Mouse (Mus musculus) heart, embryonic 12.5 days (tissue): ENCODE data around the gene Tenm4. TPM values are rescaled to one million over a fixed set of nuclear protein-coding genes. Genes with fewer than 3 reads are reported as not detected.

ENCODE experiments used
- ATAC-seq: fragments of 200-750 bp; cut with Nextera tagmentation; 2 replicates; pipeline ENCODE4 v1.8.0; 2017; ENCODE audit warnings: moderate TSS enrichment, moderate library complexity; ENCODE audit not compliant: insufficient number of reproducible peaks, low FRiP score
- H3K27ac ChIP-seq: fragments of 300-500 bp; sonication (generic); 2 replicates; pipeline ENCODE4 v1.5.1; 2016; ENCODE audit warnings: mild to moderate bottlenecking, moderate library complexity; ENCODE audit not compliant: poor library complexity, severe bottlenecking
- H3K27me3 ChIP-seq: fragments of 300-500 bp; sonication (generic); replicated peaks from 2 replicates; pipeline ENCODE4 v1.6.1; 2016; ENCODE audit warnings: mild to moderate bottlenecking, moderate library complexity
- H3K36me3 ChIP-seq: fragments of 300-500 bp; sonication (generic); 2 replicates; pipeline ENCODE4 v1.6.1; 2016; ENCODE audit warnings: mild to moderate bottlenecking, moderate library complexity
- H3K4me1 ChIP-seq: fragments of 300-500 bp; sonication (generic); replicated peaks from 2 replicates; pipeline ENCODE4 v1.6.1; 2016; ENCODE audit warnings: mild to moderate bottlenecking
- H3K4me2 ChIP-seq: fragments of 300-500 bp; sonication (generic); 2 replicates; pipeline ENCODE4 v1.6.1; 2016; ENCODE audit warnings: mild to moderate bottlenecking, moderate library complexity
- H3K4me3 ChIP-seq: fragments of 300-500 bp; sonication (generic); 2 replicates; pipeline ENCODE4 v1.5.1; 2016; ENCODE audit warnings: mild to moderate bottlenecking
- H3K9ac ChIP-seq: fragments of 300-500 bp; sonication (generic); 2 replicates; pipeline ENCODE4 v1.6.1; 2016; ENCODE audit warnings: mild to moderate bottlenecking, moderate library complexity
- H3K9me3 ChIP-seq: fragments of 300-500 bp; sonication (generic); replicated peaks from 2 replicates; pipeline ENCODE4 v1.6.1; 2016; ENCODE audit warnings: mild to moderate bottlenecking, moderate library complexity
- WGBS: fragments of 180-500 bp; shearing (Covaris S2); methylation state at CpG from one replicate; pipeline ENCODE4 v1.1.7; 2016; 5-methylcytosine and 5-hydroxymethylcytosine counted together
- polyA plus RNA-seq: library from polyadenylated mRNA; unstranded; fragments of >200 nt; fragmentation: Nextera tagmentation; extraction: Ambion mirVana; gene quantifications from 2 replicates; pipeline ENCODE4 v1.2.1, GENCODE M21; 2016

Gene Tenm4
- polyA plus RNA-seq, 1 experiment from 2014 or later = 10.2 TPM

DNA sequence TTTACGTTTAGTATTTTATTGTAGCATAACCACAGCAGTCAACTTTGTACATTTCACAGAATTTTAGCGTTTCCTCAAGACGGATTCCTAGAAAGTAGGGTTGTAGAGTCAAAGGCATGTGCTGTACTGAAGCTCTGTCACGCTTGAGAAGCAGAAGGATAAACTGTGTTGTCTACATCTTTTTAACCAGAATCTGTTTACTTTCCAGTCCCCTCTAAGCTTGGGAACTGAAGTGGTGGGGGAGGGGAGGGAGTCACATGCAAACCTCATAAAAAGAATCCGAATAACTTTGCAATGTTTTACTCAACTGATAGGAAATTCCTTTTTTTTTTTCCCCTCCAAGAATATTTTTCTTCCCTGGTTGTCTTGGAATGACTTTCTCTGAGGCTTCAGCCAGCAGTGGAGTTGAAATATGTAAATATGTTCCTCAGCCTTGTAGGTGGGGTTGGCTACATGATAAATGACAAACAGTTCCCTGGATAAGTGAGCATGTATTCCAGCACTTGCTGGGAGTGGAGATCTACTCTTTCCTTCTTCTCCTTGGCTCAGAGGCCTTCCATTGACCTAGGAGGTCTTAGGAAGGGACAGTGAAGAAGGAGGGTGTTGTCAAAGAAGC, 45.0 kb downstream of the Tenm4 start:
- 73% methylated on average over 5 of the region's 5 CpGs for WGBS
- Histone ChIP-seq H3K4me2 (no peak overlapping the region), H3K27ac (no peak overlapping the region), H3K27me3 (peaks cover 17% of the 10 kb centered on the region), H3K9me3 (no peaks in the 10 kb centered on the region), H3K4me1 (peaks cover 15% of the 10 kb centered on the region), H3K9ac (no peak overlapping the region), H3K4me3 (no peak overlapping the region), H3K36me3 (no peaks in the 10 kb centered on the region)
- ATAC-seq = no peak

DNA sequence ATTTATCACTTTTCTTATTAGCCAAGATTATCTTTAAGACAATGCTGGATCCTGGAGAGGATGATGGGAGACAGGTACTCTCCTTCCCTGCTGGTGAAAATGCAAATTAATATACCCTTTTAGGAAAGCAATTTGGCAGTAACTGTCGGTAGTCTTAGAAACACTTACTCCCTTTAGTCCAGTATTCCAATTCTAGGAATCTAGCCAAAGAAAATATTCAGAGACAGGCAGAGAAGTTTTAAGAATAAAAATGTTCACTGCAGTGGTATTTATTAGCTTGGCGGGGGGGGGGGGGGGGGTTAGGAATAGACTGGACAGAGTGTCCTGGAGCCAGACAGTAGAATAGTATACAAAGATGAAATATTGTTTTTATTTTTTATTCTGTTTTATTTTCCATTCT, 48.3 kb downstream of the Tenm4 start:
- Histone ChIP-seq H3K9ac (no peak overlapping the region), H3K4me2 (no peak overlapping the region), H3K27me3 (peaks cover 10% of the 10 kb centered on the region), H3K9me3 (no peaks in the 10 kb centered on the region), H3K27ac (no peak overlapping the region), H3K36me3 (no peaks in the 10 kb centered on the region), H3K4me3 (no peak overlapping the region), H3K4me1 (no peaks in the 10 kb centered on the region)
- 39% methylated on average over 2 of the region's 2 CpGs for WGBS
- no peak for ATAC-seq

DNA sequence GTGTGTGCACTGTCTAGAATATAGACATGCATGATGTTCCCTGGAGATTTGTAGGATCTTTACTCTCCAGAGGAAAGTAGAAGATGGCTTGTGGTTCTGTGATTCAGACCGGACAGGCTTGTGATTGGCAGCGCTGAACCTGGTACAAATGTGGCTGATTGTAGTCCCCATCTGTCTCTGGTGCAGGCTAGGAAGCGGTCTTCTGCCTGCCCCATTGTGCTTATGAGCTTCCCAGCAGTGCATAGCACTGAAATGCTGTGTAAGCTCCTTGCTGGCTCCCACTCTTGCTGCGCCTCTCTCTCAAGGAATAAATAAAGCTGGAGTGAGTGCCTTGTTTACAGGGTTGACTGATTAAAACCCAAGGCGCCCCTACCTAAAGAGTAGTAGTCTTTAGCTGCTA, 49.6 kb downstream of the Tenm4 start:
- 73% methylated on average over 5 of the region's 5 CpGs for WGBS
- no peak overlapping the region for H3K4me2 ChIP-seq

DNA sequence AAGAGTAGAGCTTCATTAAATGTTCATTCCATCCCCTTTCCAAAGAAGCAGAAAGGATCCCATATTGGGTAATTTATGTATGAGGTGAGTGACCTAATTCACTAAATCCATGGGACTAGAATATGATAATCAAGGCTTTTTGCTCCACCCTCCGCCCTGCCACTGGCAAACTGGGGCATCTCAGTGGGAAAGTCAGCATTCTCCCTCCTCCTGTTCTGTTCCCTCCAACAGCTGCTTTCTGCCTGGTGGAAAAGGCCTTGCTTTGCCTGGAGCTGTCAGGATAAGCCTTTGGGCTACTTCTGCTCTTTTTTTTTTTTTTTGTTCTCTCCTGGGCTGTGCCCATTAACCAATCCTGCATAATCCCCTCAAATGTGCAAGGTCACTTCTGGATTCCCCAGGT, 51.5 kb downstream of the Tenm4 start:
- Histone ChIP-seq H3K27me3 (no peaks in the 10 kb centered on the region), H3K4me1 (no peaks in the 10 kb centered on the region), H3K27ac (no peak overlapping the region), H3K9ac (no peak overlapping the region), H3K9me3 (no peaks in the 10 kb centered on the region), H3K4me3 (no peak overlapping the region), H3K4me2 (no peak overlapping the region), H3K36me3 (no peaks in the 10 kb centered on the region)
- WGBS = 80% methylated on average over 1 of the region's 1 CpGs
- no peak for ATAC-seq

More for the DNA sequence above, 49.6 kb downstream of the Tenm4 start:
- H3K27me3 ChIP-seq = 0 out of 2 replicates have a peak, but pooled peaks cover 3% of the 10 kb centered on the region
- H3K4me3 ChIP-seq = no peak overlapping the region
- H3K36me3 ChIP-seq = no peaks in the 10 kb centered on the region
- ATAC-seq = no peak
- H3K9me3 ChIP-seq = no peaks in the 10 kb centered on the region
- H3K4me1 ChIP-seq = no peaks in the 10 kb centered on the region
- no peak overlapping the region for H3K9ac ChIP-seq
- H3K27ac ChIP-seq = no peak overlapping the region

DNA sequence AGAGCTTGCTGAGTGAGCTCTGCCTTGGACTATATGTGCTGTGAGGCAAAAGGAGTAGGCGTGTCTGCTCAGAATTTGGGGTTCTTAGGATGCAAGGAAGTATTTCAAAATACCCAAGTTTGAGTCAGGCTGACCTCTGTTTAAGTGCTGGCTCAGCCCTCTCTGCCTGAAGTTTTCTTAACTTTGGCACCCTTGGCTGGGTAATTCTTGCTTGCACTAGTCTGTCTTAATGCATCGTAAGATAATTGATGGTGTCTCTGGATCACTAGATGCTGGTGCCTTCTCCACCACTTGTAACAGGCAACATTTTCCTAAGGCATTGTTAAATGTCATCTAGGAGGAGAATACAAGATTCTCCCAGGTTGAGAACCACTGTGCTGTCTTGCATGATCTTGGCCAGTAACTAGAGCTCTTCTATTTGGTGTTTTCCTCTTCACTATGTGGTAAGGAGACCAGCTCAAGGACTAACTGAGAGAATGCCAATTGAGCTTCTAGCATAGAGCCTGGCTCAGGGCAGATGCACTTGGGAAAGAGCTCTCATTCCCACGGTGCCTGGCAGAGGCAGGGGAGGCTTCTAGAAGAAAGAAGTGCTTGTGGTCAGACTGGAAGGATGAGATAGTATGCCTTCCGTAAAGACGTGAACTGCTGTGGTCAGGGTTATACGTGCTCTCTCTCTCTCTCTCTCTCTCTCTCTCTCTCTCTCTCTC, 57.7 kb downstream of the Tenm4 start:
- WGBS = 55% methylated on average over 6 of the region's 6 CpGs
- H3K4me1 ChIP-seq = peaks cover 19% of the 10 kb centered on the region
- no peak overlapping the region for H3K27ac ChIP-seq
- no peak for ATAC-seq
- no peaks in the 10 kb centered on the region for H3K36me3 ChIP-seq
- no peaks in the 10 kb centered on the region for H3K9me3 ChIP-seq
- H3K27me3 ChIP-seq = no peaks in the 10 kb centered on the region
- H3K9ac ChIP-seq = no peak overlapping the region
- H3K4me3 ChIP-seq = no peak overlapping the region
- H3K4me2 ChIP-seq = no peak overlapping the region

DNA sequence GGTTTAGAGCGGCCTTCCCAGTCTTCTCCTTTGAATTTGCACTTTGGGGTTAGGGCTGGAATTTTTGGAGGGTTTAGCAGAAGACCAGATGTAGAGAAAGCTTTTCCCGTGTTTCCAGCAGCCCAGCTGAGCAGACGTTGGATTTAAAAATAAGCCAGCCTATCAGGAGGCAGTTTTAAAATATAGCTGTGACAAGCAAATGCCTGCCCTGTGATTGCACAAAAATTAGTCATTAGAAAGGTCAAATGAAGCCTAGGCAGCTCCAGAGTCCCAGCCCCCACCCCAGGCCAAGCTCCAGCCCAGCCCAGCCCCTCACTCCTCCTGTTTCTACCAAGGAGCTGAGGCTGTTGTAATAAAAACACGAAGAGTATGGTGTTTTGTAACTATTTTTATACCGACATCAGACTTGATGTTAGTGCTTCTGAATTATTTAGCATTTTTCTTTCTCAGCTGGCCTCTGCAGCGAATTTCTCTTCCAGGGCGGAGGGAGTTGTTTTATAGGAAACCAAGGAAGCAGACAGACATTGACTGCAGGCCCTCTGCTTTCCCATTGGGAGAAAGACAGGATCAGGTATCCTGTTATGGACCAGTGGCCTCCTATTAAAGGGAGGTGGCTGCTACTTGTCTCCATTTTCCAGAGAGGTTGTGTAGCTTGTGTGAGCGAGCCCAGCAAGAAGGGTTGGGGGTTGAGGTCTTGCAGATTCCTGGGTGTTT, 59.1 kb downstream of the Tenm4 start:
- H3K4me3 ChIP-seq = no peak overlapping the region
- no peak overlapping the region for H3K27ac ChIP-seq
- WGBS = 61% methylated on average over 8 of the region's 8 CpGs
- H3K9ac ChIP-seq = no peak overlapping the region
- H3K4me1 ChIP-seq = peaks cover 19% of the 10 kb centered on the region
- no peaks in the 10 kb centered on the region for H3K9me3 ChIP-seq
- no peaks in the 10 kb centered on the region for H3K27me3 ChIP-seq
- peak overlapping the region; percentile 20; the same call in 1 of the 2 replicates for H3K4me2 ChIP-seq
- no peaks in the 10 kb centered on the region for H3K36me3 ChIP-seq
- no peak for ATAC-seq

DNA sequence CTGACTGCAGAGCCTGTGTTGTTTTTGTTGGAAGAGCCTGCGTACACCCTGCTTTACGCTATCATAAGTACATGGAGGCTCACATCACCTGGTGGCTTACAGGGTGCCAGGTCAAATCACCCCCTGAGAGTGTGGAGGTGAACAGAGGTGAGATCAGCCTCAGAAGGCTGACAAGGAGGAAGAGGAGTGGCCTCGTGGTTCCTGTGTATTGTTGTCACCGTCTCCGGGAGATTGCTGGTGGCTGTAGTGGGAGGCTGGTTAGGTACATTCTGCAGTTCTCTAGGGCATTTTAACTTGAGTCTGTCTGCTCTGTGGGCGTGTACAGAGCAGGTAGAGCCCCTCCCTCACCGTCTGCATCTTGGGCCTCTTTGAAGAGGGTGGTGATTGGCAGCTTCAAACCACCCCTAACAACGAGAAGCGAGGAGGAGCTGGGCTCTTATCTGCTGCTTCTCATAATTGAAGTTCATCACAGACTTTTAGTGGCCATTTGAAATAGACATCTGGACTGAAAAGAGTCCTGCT, 59.7 kb downstream of the Tenm4 start:
- Histone ChIP-seq H3K9me3 (no peaks in the 10 kb centered on the region), H3K36me3 (no peaks in the 10 kb centered on the region), H3K27me3 (no peaks in the 10 kb centered on the region), H3K27ac (no peak overlapping the region), H3K4me2 (peak overlapping the region; percentile 20), H3K4me3 (no peak overlapping the region), H3K9ac (no peak overlapping the region), H3K4me1 (peaks cover 19% of the 10 kb centered on the region)
- ATAC-seq = no peak
- 23% methylated on average over 9 of the region's 9 CpGs for WGBS

DNA sequence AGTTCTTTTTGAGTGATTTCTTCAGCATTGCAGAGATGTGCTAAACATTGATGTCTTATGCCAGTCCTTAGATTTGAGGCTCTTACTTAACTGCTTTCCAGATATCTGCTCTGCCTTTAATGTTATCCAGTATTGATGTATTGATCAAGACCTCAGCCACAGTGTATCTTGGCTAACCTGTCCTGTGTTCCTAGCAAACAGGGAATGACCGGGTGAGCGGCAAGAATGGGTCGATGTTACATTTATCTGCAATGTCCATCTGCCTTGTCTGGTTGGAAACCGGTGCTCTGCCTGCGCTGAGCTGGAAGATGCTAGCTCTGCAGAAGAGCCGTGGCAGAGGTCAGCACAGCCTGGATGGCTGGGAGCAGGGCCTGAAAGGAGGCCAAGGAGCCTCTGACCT, 64.8 kb downstream of the Tenm4 start:
- Histone ChIP-seq H3K4me2 (no peak overlapping the region), H3K4me3 (no peak overlapping the region), H3K27me3 (no peaks in the 10 kb centered on the region), H3K4me1 (peaks cover 9% of the 10 kb centered on the region), H3K9ac (no peak overlapping the region), H3K27ac (no peak overlapping the region), H3K9me3 (0 out of 2 replicates have a peak, but pooled peaks cover 2% of the 10 kb centered on the region), H3K36me3 (no peaks in the 10 kb centered on the region)
- no peak for ATAC-seq
- 79% methylated on average over 6 of the region's 6 CpGs for WGBS

DNA sequence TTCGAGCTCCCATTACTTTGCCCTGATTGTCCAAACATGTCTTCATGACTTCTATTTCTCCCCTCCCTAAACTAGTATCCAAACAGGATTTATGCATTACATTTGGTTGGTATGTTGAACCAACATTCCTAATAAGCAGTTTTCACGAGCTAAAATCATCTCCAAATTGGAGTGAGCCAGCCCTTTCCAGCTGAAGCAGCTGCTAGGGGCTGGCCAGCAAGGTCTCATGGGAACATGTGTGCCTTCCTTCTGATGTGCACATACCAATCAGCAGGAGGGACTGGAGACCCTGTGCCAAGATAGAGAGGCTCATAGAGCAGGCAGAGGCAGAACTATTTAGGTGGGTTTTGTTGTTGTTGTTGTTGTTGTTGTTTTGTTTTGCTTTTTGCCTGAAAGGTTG, 69.6 kb downstream of the Tenm4 start:
- no peak overlapping the region for H3K9ac ChIP-seq
- H3K4me1 ChIP-seq = no peaks in the 10 kb centered on the region
- H3K9me3 ChIP-seq = 0 out of 2 replicates have a peak, but pooled peaks cover 2% of the 10 kb centered on the region
- H3K4me2 ChIP-seq = no peak overlapping the region
- ATAC-seq = no peak
- no peak overlapping the region for H3K27ac ChIP-seq
- H3K36me3 ChIP-seq = no peaks in the 10 kb centered on the region
- H3K27me3 ChIP-seq = no peaks in the 10 kb centered on the region
- 63% methylated on average over 2 of the region's 2 CpGs for WGBS
- H3K4me3 ChIP-seq = no peak overlapping the region

DNA sequence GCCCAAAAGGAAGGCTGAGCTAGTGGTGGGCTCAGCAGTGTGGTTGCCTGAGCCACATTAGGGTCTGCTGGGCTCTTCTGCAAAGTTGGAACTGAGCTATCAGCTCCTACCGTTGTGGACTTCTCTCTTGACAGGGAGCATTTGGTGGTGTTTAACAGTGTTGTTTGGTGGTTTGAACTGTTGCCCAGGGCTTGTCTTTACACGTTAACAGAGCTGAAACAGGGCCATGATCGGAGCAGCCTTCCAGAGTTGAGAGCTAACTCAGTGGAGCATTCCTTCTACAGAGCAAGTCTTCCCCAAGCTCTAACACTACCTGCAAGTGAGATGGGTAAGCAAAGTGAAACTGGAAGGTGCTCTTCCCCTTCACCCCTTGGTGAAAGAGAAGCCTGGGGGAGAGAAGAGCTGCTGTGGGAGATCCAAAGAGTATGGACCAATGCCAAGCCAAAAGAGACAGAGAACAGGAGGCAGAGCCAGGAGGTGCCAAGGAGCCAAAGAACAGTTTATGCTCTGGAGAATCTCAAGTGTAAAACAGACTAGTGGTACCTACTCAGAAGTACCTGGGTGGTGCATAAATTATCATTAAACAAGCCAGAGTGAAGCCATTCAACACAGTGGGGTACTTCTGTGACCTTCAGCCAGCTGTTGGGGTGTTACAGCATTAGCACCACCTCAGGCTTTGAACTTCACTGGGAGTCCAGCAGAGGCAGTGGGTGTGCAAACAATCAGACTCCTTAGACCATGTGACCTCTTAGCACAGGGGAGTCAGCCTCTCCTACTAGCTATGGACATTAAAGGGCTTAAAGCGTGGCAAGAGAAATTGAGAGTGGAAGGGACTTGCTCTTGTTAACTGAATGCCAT, 71.5 kb downstream of the Tenm4 start:
- no peak overlapping the region for H3K4me2 ChIP-seq
- WGBS = 63% methylated on average over 4 of the region's 4 CpGs
- no peak overlapping the region for H3K27ac ChIP-seq
- no peaks in the 10 kb centered on the region for H3K27me3 ChIP-seq
- no peaks in the 10 kb centered on the region for H3K4me1 ChIP-seq
- H3K4me3 ChIP-seq = no peak overlapping the region
- H3K36me3 ChIP-seq = no peaks in the 10 kb centered on the region
- H3K9ac ChIP-seq = no peak overlapping the region
- H3K9me3 ChIP-seq = no peaks in the 10 kb centered on the region
- no peak for ATAC-seq
